Mouse (Mus musculus): ENCODE measurements around the gene Hist2h2aa2. TPM values are rescaled to one million over a fixed set of nuclear protein-coding genes. Genes with fewer than 3 reads are reported as not detected.
A peak's percentile ranks its signal among the peaks of the same experiment; 100 is the strongest.

Hist2h2aa2 gene
- polyA plus RNA-seq, 1 experiment, result 6.8 TPM

DNA sequence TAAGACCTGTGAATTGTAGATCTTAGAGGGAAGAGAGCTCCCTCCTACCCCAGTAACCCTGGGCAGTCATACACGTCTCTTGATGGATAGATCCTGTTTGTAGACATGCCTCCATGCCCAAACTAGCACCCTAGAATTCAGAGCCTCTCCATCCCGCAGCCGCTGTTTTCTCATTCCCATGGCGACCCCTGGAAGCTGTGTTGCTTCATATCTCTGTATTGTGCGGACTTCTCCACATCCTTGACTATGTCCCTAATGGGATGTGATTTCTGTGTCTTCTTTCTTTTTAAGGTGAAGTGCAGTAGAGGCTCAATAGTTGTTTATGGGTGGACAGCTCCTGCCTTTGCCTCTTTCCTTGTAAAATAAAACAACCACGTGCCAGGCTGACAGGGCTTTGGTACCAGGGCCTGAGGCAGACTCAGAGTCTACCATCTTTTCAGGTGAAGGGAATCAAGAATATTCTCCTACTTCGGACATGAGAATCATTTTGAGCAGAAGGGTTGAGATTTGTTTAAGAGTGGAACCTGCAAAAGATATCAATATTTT is 24.4 kb upstream of the Hist2h2aa2 start:
- no peak overlapping the region for H3K4me3 ChIP-seq (replicated peaks; ENCODE audit: insufficient read depth, low read depth, low read length)
- H3K27me3 ChIP-seq (ENCODE audit: control insufficient read depth, insufficient read depth, low read length), result no peaks in the 10 kb centered on the region
- WGBS, result 52% methylated on average over 7 of the region's 7 CpGs
- peak in 1 of 2 experiments; percentile 31 for DNase-seq
- peaks cover 6% of the 10 kb centered on the region; the same call in 1 of the 2 replicates for H3K4me1 ChIP-seq (ENCODE audit: control insufficient read depth, insufficient read depth, low read length)
- H3K27ac ChIP-seq (ENCODE audit: insufficient read depth, low read length), result peak overlapping the region; percentile 63; the same call in 1 of the 2 replicates
- no peak for TF ChIP-seq CTCF (IDR thresholded peaks at IDR 0.05; ENCODE audit: borderline replicate concordance, insufficient read depth, low read depth, low read length)
- no peak for TF ChIP-seq POLR2A (IDR thresholded peaks at IDR 0.05; ENCODE audit: borderline replicate concordance, insufficient read depth, low read length)

DNA sequence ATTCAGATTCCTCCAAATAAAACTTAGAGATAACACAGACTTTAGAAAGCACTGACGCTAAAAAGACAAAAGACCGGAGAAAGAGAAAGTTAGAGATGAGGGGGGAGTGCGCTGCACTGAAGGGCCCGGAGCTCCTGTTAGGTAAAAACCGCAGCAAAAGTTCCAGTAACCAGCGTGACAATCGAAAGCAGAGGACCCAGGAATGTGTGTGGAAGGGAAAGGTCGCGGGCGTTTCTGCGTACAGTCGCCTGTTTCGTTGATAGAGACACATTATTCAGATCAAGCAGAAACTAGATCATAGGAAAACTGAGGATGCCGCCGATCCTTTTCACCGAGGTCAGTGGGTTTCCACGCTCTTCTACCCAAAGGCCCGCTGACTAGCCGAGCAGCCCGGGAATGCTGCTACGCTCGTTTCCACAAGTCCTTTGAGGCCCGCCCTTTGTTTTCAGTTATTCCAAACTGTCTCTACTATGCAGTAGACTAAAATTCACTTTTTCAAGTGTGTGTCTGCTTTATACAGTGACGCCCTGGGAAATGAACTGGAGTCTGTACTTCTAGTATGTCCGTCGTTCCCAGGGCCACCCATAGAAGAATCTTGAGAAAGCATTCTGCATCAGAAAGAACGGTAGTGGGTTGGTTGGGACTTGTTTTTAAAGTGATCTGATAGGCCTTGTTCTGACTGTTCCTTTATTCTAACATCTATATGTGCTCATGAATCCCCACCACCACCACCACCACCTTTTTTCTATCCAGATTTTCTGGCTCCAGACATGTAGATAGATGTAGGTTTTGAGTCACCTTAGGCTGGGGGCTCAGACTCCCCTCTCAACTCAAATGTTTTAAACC is 23.7 kb upstream of the Hist2h2aa2 start:
- TF ChIP-seq CTCF (IDR thresholded peaks at IDR 0.05; ENCODE audit: borderline replicate concordance, insufficient read depth, low read depth, low read length) (no peak), POLR2A (IDR thresholded peaks at IDR 0.05; ENCODE audit: borderline replicate concordance, insufficient read depth, low read length) (no peak)
- 1% methylated on average over 27 of the region's 27 CpGs for WGBS
- DNase-seq, result peak in 1 of 2 experiments; percentile 70
- peaks cover 6% of the 10 kb centered on the region; the same call in 1 of the 2 replicates for H3K4me1 ChIP-seq (ENCODE audit: control insufficient read depth, insufficient read depth, low read length)
- H3K27me3 ChIP-seq (ENCODE audit: control insufficient read depth, insufficient read depth, low read length), result no peaks in the 10 kb centered on the region
- H3K27ac ChIP-seq (ENCODE audit: insufficient read depth, low read length), result peak overlapping the region; percentile 86
- H3K4me3 ChIP-seq (replicated peaks; ENCODE audit: insufficient read depth, low read depth, low read length), result peak overlapping the region; percentile 53

DNA sequence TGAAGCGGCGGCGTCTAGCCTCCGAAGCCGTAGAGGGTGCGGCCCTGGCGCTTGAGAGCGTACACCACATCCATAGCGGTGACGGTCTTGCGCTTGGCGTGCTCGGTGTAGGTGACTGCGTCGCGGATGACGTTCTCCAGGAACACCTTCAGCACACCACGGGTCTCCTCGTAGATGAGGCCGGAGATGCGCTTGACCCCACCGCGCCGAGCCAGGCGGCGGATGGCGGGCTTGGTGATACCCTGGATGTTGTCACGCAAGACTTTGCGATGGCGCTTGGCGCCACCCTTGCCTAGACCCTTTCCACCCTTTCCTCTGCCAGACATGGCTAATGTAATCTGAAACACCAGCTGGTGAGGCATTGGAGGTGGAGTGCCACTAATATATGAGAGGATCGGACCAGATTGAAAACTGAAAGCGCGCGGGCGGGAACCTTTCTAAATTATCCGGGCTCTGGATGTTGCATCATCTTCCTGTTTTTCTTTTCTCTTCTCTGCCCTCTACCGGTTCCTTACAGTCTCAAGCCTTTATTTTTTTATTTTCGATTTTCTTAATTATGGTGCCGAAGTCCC is 23.0 kb upstream of the Hist2h2aa2 start, which contains the start of gene Hist2h4:
Gene Hist2h4 (minus strand): TSS at position 333 of the 572 bp plus-strand sequence.
- TF ChIP-seq POLR2A (IDR thresholded peaks at IDR 0.05; ENCODE audit: borderline replicate concordance, insufficient read depth, low read length) (peak; percentile 100), CTCF (IDR thresholded peaks at IDR 0.05; ENCODE audit: borderline replicate concordance, insufficient read depth, low read depth, low read length) (no peak; the same call in 1 of the 2 replicates)
- Histone ChIP-seq H3K27me3 (ENCODE audit: control insufficient read depth, insufficient read depth, low read length) (no peaks in the 10 kb centered on the region), H3K4me1 (ENCODE audit: control insufficient read depth, insufficient read depth, low read length) (peaks cover 6% of the 10 kb centered on the region; the same call in 1 of the 2 replicates), H3K4me3 (replicated peaks; ENCODE audit: insufficient read depth, low read depth, low read length) (peak within 1 kb of the TSS; percentile 72), H3K27ac (ENCODE audit: insufficient read depth, low read length) (peak within 1 kb of the TSS; percentile 91)
- DNase-seq, result peak; percentile 98 to 99
- whole genome bisulfite sequencing, result under 1% methylated on average over 40 of the region's 40 CpGs

DNA sequence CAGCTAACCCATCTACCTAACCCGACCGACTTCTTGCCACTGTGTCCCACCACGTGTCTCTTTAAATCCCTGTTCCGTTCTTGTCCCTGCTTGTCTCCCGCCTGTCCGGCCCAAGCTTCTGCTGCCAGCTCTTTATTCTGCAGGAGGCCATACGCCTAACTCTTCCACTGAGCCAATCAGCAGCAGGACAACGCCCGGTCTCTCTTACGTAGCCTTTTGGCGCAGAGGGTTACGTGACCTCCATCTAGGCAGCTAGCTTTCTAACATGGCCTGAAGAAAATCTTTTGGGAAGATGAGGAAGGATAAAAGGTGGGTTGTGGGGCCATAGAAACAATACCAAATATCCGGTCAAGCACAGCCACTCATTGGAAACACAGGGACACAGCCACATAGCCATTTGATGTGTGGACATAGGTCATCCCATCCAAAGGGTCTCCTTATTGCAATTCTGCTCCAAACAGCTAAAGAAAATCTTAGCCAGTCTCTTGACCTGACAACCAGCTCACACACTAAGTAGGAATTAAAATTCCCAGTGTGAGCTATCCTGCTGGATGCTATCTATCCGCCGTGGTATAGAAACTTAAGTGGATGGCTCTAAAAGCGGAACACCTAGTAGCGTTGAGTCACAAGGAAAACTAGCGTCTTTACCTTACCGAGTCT is 22.3 kb upstream of the Hist2h2aa2 start:
- Histone ChIP-seq H3K4me3 (replicated peaks; ENCODE audit: insufficient read depth, low read depth, low read length) (peak overlapping the region; percentile 72), H3K27ac (ENCODE audit: insufficient read depth, low read length) (peak overlapping the region; percentile 91), H3K27me3 (ENCODE audit: control insufficient read depth, insufficient read depth, low read length) (no peaks in the 10 kb centered on the region), H3K4me1 (ENCODE audit: control insufficient read depth, insufficient read depth, low read length) (peaks cover 3% of the 10 kb centered on the region; the same call in 1 of the 2 replicates)
- WGBS, result under 1% methylated on average over 19 of the region's 19 CpGs
- DNase-seq, result peak; percentile 89 to 96
- TF ChIP-seq POLR2A (IDR thresholded peaks at IDR 0.05; ENCODE audit: borderline replicate concordance, insufficient read depth, low read length), result peak; percentile 80; the same call in 1 of the 2 replicates
- TF ChIP-seq CTCF (IDR thresholded peaks at IDR 0.05; ENCODE audit: borderline replicate concordance, insufficient read depth, low read depth, low read length), result no peak

DNA sequence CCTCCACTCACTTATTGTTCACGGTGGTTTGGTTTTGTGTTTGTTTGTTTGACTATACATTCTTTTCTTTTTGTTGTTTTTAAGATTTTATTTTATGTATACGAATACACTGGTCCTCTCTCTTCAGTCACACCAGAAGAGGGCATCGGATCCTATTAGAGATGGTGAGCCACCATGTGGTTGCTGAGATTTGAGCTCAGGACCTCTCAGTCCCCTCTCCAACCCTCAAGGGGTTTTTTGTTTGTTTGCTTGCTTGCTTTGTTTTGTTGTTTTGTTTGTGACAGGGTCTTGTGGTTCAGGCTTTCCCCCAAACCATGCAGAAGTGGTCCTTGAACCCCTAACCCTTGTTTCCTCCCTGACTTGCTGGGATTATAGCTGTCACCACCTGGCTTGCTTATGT is 21.5 kb upstream of the Hist2h2aa2 start:
- peak in 1 of 2 experiments; percentile 23 for DNase-seq
- Histone ChIP-seq H3K27ac (ENCODE audit: insufficient read depth, low read length) (peak overlapping the region; percentile 75), H3K4me1 (ENCODE audit: control insufficient read depth, insufficient read depth, low read length) (peaks cover 3% of the 10 kb centered on the region; the same call in 1 of the 2 replicates), H3K4me3 (replicated peaks; ENCODE audit: insufficient read depth, low read depth, low read length) (peak overlapping the region; percentile 72), H3K27me3 (ENCODE audit: control insufficient read depth, insufficient read depth, low read length) (no peaks in the 10 kb centered on the region)
- TF ChIP-seq POLR2A (IDR thresholded peaks at IDR 0.05; ENCODE audit: borderline replicate concordance, insufficient read depth, low read length) (no peak), CTCF (IDR thresholded peaks at IDR 0.05; ENCODE audit: borderline replicate concordance, insufficient read depth, low read depth, low read length) (no peak)
- 32% methylated on average over 3 of the region's 3 CpGs for WGBS

DNA sequence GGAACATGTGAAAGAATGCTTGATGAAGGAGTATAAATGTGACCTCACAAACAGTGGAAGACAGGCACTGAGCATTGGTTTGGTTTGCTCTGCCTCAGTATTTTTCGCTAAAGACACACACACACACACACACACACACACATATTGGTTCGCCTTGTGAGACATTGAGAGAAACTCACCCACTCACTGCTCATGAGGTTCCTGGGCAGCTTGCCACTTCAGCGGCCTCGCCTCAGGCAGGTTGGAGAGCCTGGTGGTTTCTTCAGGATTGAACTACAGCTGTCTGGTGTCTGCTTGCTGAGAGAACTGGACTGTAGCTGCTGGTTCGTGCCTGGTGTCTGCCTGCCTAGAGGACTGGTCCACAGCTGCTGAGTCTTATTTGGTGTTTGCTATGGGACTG is 20.1 kb upstream of the Hist2h2aa2 start:
- Histone ChIP-seq H3K27me3 (ENCODE audit: control insufficient read depth, insufficient read depth, low read length) (no peaks in the 10 kb centered on the region), H3K27ac (ENCODE audit: insufficient read depth, low read length) (no peak overlapping the region), H3K4me1 (ENCODE audit: control insufficient read depth, insufficient read depth, low read length) (peaks cover 3% of the 10 kb centered on the region; the same call in 1 of the 2 replicates), H3K4me3 (replicated peaks; ENCODE audit: insufficient read depth, low read depth, low read length) (no peak overlapping the region)
- no peak for DNase-seq
- TF ChIP-seq CTCF (IDR thresholded peaks at IDR 0.05; ENCODE audit: borderline replicate concordance, insufficient read depth, low read depth, low read length), result no peak
- no peak for TF ChIP-seq POLR2A (IDR thresholded peaks at IDR 0.05; ENCODE audit: borderline replicate concordance, insufficient read depth, low read length)
- 75% methylated on average over 5 of the region's 5 CpGs for WGBS

DNA sequence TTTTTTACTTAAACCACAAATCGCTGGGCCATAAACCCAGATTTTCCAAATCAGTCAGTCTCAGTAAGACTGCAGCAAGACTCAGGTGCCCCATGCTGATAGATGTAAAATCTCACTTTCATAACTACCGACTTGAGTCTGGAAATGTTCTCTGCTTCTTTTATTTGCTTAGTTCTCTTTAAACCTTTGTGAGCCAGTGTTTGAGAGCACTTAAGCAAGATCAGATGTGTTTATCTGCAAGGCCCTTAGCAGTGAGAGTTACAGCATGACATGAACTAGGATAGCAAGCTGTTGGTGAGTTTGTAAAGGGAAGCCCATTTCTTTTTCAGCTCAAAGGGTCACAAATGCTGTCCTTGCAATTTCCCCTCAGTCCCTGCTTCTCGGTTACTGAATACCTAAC is 17.1 kb upstream of the Hist2h2aa2 start:
- H3K27ac ChIP-seq (ENCODE audit: insufficient read depth, low read length), result no peak overlapping the region
- WGBS, result 91% methylated on average over 3 of the region's 3 CpGs
- no peaks in the 10 kb centered on the region; the same call in 1 of the 2 replicates for H3K4me1 ChIP-seq (ENCODE audit: control insufficient read depth, insufficient read depth, low read length)
- H3K27me3 ChIP-seq (ENCODE audit: control insufficient read depth, insufficient read depth, low read length), result no peaks in the 10 kb centered on the region
- H3K4me3 ChIP-seq (replicated peaks; ENCODE audit: insufficient read depth, low read depth, low read length), result no peak overlapping the region
- DNase-seq, result no peak
- TF ChIP-seq POLR2A (IDR thresholded peaks at IDR 0.05; ENCODE audit: borderline replicate concordance, insufficient read depth, low read length) (no peak), CTCF (IDR thresholded peaks at IDR 0.05; ENCODE audit: borderline replicate concordance, insufficient read depth, low read depth, low read length) (no peak)
